Mouse (Mus musculus) heart, postnatal 0 days (tissue): ENCODE measurements around the gene Tmem182. TPM values are rescaled to one million over a fixed set of nuclear protein-coding genes. Genes with fewer than 3 reads are reported as not detected.

Source experiments
- ATAC-seq: fragments of 200-750 bp; cut with Nextera tagmentation; 2 replicates; pipeline ENCODE4 v1.8.0; 2017; ENCODE audit warnings: low read depth, moderate number of reproducible peaks, moderate library complexity; ENCODE audit not compliant: insufficient read depth
- DNase-seq: peaks from one replicate; pipeline ENCODE4 v3.0.0-alpha.2; 2016; ENCODE audit warnings: low spot score
- H3K27ac ChIP-seq: fragments of 300-500 bp; sonication (generic); 2 replicates; pipeline ENCODE4 v1.5.1; 2014; ENCODE audit warnings: low read depth, mild to moderate bottlenecking
- H3K27me3 ChIP-seq: fragments of 300-500 bp; sonication (generic); 2 replicates; pipeline ENCODE4 v1.6.1; 2014; ENCODE audit warnings: low read length, mixed read lengths; ENCODE audit not compliant: control insufficient read depth, insufficient read depth
- H3K36me3 ChIP-seq: fragments of 300-500 bp; sonication (generic); replicated peaks from 2 replicates; pipeline ENCODE4 v1.6.1; 2014; ENCODE audit warnings: low read length, mixed read lengths; ENCODE audit not compliant: control insufficient read depth, insufficient read depth
- H3K4me1 ChIP-seq: fragments of 300-500 bp; sonication (generic); 2 replicates; pipeline ENCODE4 v1.6.1; 2014; ENCODE audit warnings: antibody characterized with exemption; ENCODE audit not compliant: control insufficient read depth, insufficient read depth
- H3K4me2 ChIP-seq: fragments of 300-500 bp; sonication (generic); 2 replicates; pipeline ENCODE4 v1.6.1; 2014; ENCODE audit warnings: low read depth, mild to moderate bottlenecking, low read length, moderate library complexity
- H3K4me3 ChIP-seq: fragments of 300-500 bp; sonication (generic); 2 replicates; pipeline ENCODE4 v1.5.1; 2014; ENCODE audit warnings: low read depth, low read length
- H3K9ac ChIP-seq: fragments of 300-500 bp; sonication (generic); replicated peaks from 2 replicates; pipeline ENCODE4 v1.6.1; 2014; ENCODE audit warnings: low read depth, low read length, mixed read lengths
- H3K9me3 ChIP-seq: fragments of 300-500 bp; sonication (generic); replicated peaks from 2 replicates; pipeline ENCODE4 v1.6.1; 2016; ENCODE audit warnings: low read length; ENCODE audit not compliant: control insufficient read depth
- CTCF ChIP-seq: IDR thresholded peaks from 2 replicates; pipeline ENCODE4 v1.5.1; 2016; ENCODE audit warnings: antibody characterized with exemption, control low read depth, low read depth
- EP300 ChIP-seq: IDR thresholded peaks from 2 replicates; pipeline ENCODE4 v1.6.1; 2016; ENCODE audit warnings: antibody characterized with exemption, low read depth
- WGBS: fragments of 180-500 bp; shearing (Covaris S2); extraction: QIAGEN DNeasy Blood & Tissue Kit; methylation state at CpG from one replicate; pipeline ENCODE4 v1.1.7; 2014; 5-methylcytosine and 5-hydroxymethylcytosine counted together
- polyA plus RNA-seq: library from polyadenylated mRNA; unstranded; fragments of >200 nt; fragmentation: Nextera tagmentation; extraction: Ambion mirVana; gene quantifications from 2 replicates; pipeline ENCODE4 v1.2.1, GENCODE M21; 2015
- total RNA-seq: library from RNA; depleted of rRNA; stranded (reverse); fragments of >200 nt; gene quantifications from 2 replicates; pipeline ENCODE4 v1.2.3, GENCODE M21; 2014; ENCODE audit warnings: low replicate concordance

Tmem182 gene
- total and polyA plus RNA-seq, 2 experiments from 2014 or later = 102 to 125 TPM

DNA sequence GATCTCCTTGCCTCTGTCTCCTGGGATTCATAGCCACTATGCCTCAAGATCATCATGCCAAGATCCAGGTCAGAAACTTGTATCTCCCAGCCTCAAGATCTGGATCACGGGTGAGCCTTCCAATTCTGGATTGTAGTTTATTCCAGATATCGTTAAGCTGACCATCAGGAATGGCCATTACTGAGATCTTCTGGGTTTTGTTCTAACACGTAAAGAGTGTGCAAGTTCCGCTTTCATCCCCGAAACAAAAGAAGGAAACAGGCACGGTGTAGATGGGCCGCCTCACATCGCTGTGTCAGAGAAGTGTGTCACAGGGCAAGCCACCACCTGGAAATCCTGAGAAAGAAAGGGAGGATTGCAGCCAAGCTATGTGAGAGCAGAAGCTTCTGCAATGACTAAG, 6.3 kb upstream of the Tmem182 start:
- no peaks in the 10 kb centered on the region for H3K36me3 ChIP-seq
- no peak overlapping the region for H3K9ac ChIP-seq
- no peaks in the 10 kb centered on the region for H3K27me3 ChIP-seq
- 73% methylated on average over 8 of the region's 8 CpGs for WGBS
- H3K4me1 ChIP-seq = peaks cover 10% of the 10 kb centered on the region
- TF ChIP-seq EP300 (no peak), CTCF (no peak)
- no peak overlapping the region for H3K27ac ChIP-seq
- H3K4me3 ChIP-seq = no peak overlapping the region
- DNase-seq (no peak), ATAC-seq (no peak)
- no peaks in the 10 kb centered on the region for H3K9me3 ChIP-seq
- no peak overlapping the region for H3K4me2 ChIP-seq

DNA sequence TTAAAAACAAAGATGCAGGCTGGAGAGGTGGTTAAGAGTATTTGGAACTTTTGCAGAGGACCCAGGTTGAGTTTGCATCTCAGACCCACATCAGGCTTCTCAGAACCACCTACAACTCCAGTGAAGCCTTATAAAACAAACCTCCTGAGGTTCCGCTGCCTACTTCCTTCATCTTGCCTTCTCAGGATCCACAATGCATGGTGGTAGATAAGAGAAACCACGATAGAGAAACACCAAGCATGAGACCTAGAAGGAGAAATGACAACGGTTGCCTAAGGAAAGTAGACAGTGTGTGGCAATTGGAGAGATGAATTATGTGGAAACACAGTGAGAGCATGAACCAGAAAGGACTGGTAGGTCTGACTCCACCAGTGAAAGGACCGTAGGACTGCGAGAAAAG, 4.5 kb upstream of the Tmem182 start:
- no peak overlapping the region for H3K9ac ChIP-seq
- H3K4me3 ChIP-seq = no peak overlapping the region
- whole genome bisulfite sequencing = 76% methylated on average over 5 of the region's 5 CpGs
- H3K36me3 ChIP-seq = no peaks in the 10 kb centered on the region
- H3K27me3 ChIP-seq = no peaks in the 10 kb centered on the region
- H3K4me2 ChIP-seq = no peak overlapping the region
- no peaks in the 10 kb centered on the region for H3K9me3 ChIP-seq
- peaks cover 16% of the 10 kb centered on the region for H3K4me1 ChIP-seq
- TF ChIP-seq EP300 (no peak), CTCF (no peak)
- DNase-seq (no peak), ATAC-seq (no peak)
- H3K27ac ChIP-seq = no peak overlapping the region

DNA sequence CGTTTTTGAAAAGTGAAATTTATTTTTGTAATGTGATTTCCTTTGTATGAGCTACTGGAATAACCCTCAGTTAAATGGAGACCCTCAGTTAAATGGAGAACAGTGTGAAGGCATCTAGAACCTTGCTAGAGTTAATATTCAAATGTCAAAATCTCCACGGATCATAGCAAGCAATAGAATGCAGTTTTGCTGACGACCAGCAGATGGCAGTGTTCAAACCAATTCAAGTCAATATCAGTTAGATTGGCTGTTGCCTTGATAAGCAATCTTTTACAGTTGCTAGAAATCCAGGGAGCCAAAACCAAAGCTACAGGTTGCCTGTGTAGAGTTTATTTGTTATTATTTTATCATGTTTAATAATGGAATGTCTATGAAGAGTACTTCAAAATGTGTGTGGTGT, 2.6 kb upstream of the Tmem182 start:
- no peak overlapping the region for H3K4me2 ChIP-seq
- no peaks in the 10 kb centered on the region for H3K9me3 ChIP-seq
- H3K4me3 ChIP-seq = no peak overlapping the region
- peaks cover 16% of the 10 kb centered on the region for H3K4me1 ChIP-seq
- peak; percentile 51 for DNase-seq
- no peaks in the 10 kb centered on the region for H3K27me3 ChIP-seq
- H3K36me3 ChIP-seq = no peaks in the 10 kb centered on the region
- no peak for ATAC-seq
- WGBS = 18% methylated on average over 3 of the region's 3 CpGs
- no peak for TF ChIP-seq EP300
- TF ChIP-seq CTCF = peak; percentile 83
- H3K9ac ChIP-seq = no peak overlapping the region
- H3K27ac ChIP-seq = no peak overlapping the region

DNA sequence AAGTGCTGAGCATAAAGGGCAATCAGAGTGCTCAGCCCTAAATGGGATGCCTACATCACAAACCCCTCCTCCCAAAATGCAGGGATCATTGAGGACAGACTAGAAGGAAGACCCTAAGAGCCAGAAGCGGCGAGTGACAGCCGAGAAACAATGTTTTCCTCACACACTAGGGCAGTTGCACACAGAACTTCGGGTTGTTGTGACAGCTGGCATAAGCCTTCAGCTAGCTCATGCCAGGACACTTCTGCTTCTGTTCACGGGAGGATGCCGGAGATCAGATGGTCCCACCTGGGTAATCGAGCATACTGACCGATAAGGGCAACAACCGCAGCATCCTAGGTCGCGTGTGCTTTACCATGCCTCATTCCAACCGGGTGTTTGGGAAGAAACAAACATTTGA, 1.3 kb upstream of the Tmem182 start:
- H3K36me3 ChIP-seq = no peaks in the 10 kb centered on the region
- H3K27me3 ChIP-seq = no peaks in the 10 kb centered on the region
- H3K4me1 ChIP-seq = peaks cover 16% of the 10 kb centered on the region
- no peak overlapping the region for H3K4me3 ChIP-seq
- no peak overlapping the region for H3K4me2 ChIP-seq
- TF ChIP-seq CTCF = no peak
- no peak for TF ChIP-seq EP300
- WGBS = 82% methylated on average over 12 of the region's 12 CpGs
- no peak overlapping the region for H3K9ac ChIP-seq
- DNase-seq = no peak
- no peak overlapping the region for H3K27ac ChIP-seq
- ATAC-seq = no peak
- no peaks in the 10 kb centered on the region for H3K9me3 ChIP-seq

DNA sequence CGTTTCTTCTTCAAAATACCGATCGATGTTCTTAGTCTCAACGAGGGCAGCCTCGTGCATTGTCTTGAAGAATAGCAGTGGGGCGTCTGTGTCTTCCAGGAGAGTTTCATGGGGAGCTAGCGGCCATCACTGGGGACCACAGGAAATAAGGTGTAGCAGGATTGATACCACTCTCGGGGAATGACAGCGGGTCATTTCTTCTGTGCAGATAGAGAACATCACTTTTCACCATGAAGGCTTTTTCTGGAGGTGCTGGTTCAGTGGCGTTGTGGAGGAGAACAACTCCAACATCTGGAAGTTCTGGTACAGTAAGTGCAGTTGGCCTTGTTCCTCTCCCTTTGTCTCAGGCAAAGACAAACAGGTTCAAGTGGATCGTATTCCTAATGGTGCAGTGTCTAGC, 490 bp downstream of the Tmem182 start:
- TF ChIP-seq CTCF (no peak), EP300 (no peak)
- Histone ChIP-seq H3K4me1 (peaks cover 16% of the 10 kb centered on the region), H3K36me3 (0 out of 2 replicates have a peak, but pooled peaks cover 4% of the 10 kb centered on the region), H3K4me2 (peak overlapping the region; percentile 54), H3K4me3 (peak overlapping the region; percentile 45), H3K9ac (peak overlapping the region; percentile 52), H3K27ac (peak overlapping the region; percentile 92), H3K27me3 (no peaks in the 10 kb centered on the region), H3K9me3 (no peaks in the 10 kb centered on the region)
- no peak for DNase-seq
- WGBS = 58% methylated on average over 11 of the region's 11 CpGs
- ATAC-seq = no peak

DNA sequence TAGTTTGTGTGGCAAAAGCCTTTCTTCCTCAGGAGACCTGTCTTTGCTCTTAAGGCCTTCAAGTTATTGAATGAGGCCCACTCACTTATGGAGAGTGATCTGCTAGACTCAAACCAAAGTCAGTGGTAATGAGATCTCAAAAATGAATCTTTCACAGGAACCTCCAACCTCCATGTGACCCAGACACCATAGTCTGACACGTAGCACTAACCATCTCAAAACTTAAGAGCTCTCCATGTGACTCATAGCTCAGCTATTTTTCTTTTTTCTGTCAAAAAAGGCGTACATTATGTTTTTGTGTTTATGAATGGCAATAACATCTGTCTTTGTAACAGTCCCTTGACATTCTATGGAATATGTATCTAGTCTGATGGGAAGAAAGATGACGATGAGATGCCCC, 3.2 kb downstream of the Tmem182 start:
- no peak overlapping the region for H3K4me3 ChIP-seq
- peaks cover 10% of the 10 kb centered on the region for H3K4me1 ChIP-seq
- 80% methylated on average over 3 of the region's 3 CpGs for WGBS
- no peak overlapping the region for H3K9ac ChIP-seq
- DNase-seq (no peak), ATAC-seq (no peak)
- no peak overlapping the region for H3K4me2 ChIP-seq
- no peaks in the 10 kb centered on the region for H3K9me3 ChIP-seq
- no peaks in the 10 kb centered on the region for H3K27me3 ChIP-seq
- H3K36me3 ChIP-seq = peaks cover 4% of the 10 kb centered on the region; the same call in 1 of the 2 replicates
- TF ChIP-seq EP300 (no peak), CTCF (no peak)
- no peak overlapping the region for H3K27ac ChIP-seq
